Mouse (Mus musculus): Measurements from ENCODE around the gene Hoxc10.

Gene Hoxc10

GRCm38 (mm10) chr15:102966776-102967311, at the start of gene Hoxc10:
TSS of gene Hoxc10 (plus strand) at chr15:102966796.
- DNase-seq (ENCODE audit: low spot score), result no peak

DNA sequence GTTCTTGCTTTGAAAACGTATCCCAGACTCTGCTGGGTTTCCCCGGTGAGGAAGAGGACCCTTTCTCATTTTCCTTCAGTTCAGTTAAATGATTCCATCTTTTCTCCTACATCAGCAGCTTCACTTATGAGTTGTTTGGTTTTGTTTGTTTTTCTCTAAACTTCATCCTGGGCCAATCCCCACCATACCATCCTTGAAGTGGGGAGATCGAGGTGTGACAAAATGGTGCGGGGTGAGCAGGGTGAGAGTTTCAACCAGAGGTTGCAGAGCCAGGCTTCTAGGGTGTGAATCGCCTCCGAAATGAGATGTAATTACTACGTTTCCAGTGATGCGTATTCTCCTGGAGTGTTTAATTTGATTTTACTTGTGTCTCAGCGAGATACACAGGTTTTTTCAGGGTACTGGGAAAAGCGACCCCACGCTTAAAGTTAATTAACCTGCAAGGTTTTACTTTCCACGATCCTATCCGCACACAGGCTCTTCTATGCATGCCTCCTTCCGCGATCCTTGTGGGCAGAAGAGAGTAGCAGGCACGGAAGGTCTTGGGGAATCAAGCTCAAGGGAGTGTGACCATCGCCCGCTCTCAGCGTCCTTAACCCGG, 48.5 kb upstream of the Hoxc10 start:
- DNase-seq (ENCODE audit: low spot score), result no peak

DNA sequence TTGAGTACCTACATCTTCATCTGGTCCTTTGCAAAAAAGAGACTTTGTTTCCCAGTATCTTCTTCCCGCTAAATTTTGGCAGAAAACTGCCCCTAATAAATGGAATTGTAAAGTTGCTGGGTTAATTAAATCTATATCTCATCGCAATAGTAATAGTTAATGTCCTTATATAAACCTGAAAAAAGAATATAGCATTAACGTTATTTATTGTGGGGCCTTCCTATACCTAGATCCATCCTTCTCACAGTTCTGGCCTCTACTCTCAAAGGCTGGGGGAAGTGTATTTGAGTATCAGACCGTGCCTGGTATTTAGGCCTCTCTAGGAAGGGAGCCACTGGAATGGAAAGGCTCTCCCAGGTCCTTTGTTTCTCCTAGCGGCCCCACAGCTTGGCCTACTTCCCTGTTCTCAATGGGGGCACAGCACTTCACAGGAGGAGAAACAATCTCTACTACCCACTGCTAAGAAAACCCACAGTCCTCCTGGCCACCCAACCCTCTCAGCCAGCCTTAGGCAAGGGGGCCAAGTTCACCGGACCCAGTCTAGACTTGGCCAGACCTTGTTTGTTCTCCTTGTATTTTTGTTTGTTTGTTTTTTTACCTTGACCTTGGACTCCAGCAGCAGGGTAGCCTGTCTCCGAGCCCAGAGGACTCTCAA, 47.9 kb upstream of the Hoxc10 start:
- DNase-seq (ENCODE audit: low spot score), result no peak

DNA sequence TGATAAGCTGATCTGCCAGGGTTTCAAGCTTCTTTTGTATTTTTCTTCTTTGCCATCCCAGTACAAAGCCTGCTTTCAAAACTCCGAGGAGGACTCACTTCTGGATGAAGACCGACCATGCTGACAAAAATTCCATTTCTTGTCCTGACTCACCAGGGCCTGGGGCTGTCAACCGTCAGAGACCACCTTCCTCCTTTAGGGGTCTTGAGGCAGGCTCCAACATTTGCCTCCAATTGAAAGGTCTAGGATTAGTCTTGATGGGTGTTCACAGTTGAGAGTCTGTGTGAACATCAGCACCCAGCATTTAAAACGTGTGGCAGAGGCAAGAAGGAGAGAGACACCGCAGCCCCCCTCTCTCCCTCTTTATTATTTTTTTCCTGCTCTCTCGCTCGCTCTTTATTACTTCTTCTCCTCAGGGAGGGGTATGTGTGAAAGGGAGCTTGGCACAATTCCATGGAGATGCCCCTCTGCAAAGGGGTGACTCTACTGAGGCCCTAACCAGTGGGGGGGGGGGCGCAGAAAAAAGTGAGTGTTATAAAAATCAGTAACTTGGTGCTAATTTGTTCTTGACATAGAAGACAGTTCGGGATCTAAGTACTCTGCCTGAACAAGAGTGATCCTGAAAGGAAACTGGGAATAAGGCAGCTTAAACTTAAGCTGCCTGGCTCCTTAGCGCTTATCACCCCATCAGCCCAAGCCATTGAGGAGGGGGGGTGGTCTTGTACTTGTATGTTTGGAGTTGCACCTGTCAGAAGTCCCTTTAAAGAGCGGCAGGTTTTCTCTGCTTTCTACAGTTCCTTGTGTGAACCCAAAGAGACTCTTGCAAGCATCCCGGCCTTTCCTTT, 47.0 kb upstream of the Hoxc10 start:
- DNase-seq (ENCODE audit: low spot score), result no peak

GRCm38 (mm10) chr15:102920619-102921018, 46.0 kb upstream of the Hoxc10 start:
- no peak for DNase-seq (ENCODE audit: low spot score)

GRCm38 (mm10) chr15:102921053-102922011, 45.3 kb upstream of the Hoxc10 start, which contains the start of gene Hoxc13:
TSS of gene Hoxc13 (plus strand) at chr15:102921103.
- DNase-seq (ENCODE audit: low spot score), result no peak

DNA sequence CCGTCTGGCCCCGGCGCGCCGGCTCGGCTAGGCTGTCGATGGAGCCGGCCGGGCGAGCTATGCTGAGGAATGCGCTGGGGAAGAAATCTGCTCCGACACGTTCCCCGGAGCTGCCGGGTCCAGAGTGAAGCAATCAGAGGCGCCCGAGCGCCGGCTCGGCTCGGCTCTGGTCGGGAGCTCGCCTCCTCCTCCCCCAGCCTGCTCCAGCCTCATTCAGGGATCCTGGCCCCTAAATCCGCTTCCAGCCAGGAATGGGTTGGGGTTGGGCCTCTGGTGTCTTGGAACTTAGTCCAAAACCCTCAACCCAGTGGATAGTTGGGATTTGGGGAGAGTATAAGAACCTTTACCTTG, 44.6 kb upstream of the Hoxc10 start:
- no peak for DNase-seq (ENCODE audit: low spot score)

- DNase-seq (ENCODE audit: low spot score), result no peak
Observed at GRCm38 (mm10) chr15:102922636-102923500, 43.7 kb upstream of the Hoxc10 start.

DNA sequence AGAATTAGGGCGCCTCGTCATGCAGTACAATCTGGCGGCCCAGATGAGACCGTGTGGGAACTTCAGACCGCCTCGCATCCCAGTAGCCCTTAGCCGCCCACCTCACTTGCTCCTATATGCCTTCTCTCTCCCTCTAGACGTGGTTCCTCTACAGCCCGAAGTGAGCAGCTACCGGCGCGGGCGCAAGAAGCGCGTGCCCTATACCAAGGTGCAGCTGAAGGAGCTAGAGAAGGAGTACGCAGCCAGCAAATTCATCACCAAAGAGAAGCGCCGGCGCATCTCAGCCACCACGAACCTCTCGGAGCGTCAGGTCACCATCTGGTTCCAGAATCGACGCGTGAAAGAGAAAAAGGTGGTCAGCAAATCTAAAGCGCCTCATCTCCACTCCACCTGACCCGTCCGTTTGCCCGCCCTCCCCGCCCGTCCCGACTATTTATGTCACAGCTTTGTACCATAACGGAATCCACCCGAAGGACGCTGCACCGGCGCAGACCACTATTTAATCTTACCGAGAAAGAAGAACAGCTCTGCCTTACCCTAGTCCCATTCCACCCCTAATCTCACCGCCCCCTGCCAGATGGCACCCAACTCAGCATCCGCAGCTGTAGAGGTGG, 39.5 kb upstream of the Hoxc10 start:
- DNase-seq (ENCODE audit: low spot score), result no peak

DNA sequence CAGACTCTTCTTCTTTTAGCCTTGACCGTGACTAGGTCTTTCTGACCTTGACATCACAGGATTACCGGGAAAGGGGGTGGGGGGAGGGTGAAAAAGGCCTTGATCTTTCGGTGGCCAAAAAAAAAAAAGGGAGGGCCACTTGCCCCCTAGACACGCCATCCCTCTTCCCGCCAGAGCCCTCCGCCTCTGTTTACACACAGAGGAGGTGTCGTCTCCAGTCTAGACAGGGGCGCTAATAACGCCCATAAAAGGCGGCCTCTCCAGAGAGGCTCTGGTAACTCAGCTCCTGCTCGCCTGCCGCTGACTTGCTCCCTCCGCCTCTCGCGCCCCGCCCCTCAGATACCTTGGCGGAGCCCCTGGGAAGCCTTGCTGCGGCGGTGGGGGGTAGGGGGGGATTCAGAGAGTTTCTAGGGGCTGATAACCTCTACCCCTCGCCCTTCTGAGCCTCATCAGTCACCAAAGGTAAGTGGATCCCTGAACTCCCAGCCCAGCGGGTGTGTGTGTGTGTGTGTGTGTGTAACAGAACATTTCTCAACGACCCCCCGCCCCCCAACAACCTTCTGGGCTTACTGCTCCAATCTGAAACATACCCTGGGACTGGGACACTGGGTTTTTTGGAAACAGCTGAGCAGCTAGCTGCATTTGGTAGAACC, 34.8 kb upstream of the Hoxc10 start:
- DNase-seq (ENCODE audit: low spot score), result no peak

- no peak for DNase-seq (ENCODE audit: low spot score)
Observed at GRCm38 (mm10) chr15:102934438-102934837, 32.2 kb upstream of the Hoxc10 start.

- DNase-seq (ENCODE audit: low spot score), result no peak
Observed at GRCm38 (mm10) chr15:102934897-102935296, 31.7 kb upstream of the Hoxc10 start.

DNA sequence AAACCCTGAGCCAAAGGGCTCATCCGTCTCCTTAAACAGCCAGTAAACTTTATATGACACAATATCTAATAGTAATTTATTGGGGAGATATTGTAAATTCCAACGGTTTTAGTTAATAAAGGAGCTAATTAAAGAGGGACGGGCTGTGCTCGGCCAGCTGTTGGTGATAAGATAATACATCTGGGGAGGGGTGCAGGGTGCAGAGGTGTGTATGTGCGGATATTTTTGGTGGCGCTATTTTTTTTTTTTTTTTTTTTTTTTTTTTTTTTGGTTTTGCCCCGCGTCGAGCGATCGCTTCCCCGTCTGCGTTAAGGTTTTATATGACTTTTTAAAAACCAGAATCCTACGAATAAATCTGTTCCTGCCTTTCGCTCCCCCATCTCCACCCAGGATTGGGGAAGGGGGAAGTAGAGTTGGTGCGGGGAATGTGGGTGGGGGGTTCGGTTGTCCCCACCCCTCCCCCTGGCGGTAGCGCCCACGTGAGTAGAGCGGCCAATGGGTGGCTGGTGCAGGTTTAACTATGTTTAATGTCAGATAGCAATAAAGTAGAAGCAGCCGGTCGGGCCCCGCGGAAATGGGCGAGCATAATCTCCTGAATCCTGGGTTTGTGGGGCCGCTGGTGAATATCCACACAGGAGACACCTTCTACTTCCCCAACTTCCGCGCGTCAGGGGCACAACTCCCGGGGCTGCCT, 30.2 kb upstream of the Hoxc10 start, which contains the start of gene Hoxc12:
TSS of gene Hoxc12 (plus strand) at position 479 of the 694 bp plus-strand sequence.
- no peak for DNase-seq (ENCODE audit: low spot score)

- no peak for DNase-seq (ENCODE audit: low spot score)
Observed at GRCm38 (mm10) chr15:102937036-102937666, 29.4 kb upstream of the Hoxc10 start.

GRCm38 (mm10) chr15:102939256-102940155, 27.1 kb upstream of the Hoxc10 start:
- no peak for DNase-seq (ENCODE audit: low spot score)

DNA sequence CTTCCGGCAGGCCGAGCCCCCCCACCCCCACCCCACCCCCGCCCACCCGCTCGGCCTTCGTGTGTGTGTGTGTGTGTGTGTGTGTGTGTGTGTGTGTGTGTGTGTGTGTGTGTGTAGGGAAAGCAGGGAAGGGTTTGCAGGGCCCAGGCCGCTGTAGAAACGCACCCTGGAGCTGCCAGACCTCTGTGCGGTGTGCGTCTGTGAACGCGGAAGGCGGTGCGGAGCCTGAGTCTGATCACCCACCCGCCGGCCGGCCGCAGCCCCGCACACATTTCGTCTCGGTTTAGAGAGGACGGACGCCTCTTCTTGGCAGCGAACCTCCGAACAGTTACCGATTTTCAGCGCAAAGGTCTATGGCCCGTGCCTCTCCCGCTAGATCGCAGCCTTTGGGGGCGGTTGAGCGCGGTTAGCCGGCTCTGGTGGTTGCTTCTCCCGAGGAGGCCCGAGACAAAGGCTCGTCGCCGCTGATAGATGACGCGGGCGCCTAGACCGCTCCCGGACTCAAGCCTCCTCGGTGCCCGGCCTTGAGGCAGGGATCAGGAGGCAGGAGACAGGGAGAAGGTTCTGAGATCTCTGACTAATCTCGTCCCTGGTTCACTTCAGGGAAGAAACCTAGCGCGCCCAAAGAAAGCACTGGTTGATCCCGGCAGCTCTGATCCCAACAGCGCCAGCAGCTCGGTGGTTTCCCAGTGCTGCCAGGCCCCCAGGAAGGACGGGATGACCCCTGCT, 23.7 kb upstream of the Hoxc10 start:
- no peak for DNase-seq (ENCODE audit: low spot score)

- DNase-seq (ENCODE audit: low spot score), result no peak
Observed at GRCm38 (mm10) chr15:102943468-102943813, 23.2 kb upstream of the Hoxc10 start.
